In the genomic region with DNA sequence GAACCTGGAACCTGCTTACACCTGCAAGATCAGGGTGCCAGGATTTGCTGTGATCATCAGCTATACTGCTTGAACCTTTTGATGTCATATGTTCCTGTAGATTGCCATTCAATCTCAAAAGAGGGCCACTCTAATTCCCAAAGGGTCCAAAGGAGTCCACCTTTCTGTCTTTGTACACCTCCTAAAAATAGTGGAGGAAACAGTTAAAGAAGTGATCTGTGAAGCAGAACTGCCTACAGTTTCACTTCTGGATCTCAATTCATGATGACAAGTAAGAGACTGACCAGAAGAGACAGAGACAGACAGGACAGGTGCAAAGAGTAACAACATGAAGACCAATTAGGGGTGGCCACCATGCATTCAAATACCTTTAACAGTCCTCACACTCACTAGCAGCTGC, we compare ENCODE assay signal across 22 mouse cellular contexts.
DNase-seq lines count a peak whose midpoint lies in the region; ATAC-seq and TF ChIP-seq lines count a peak whose summit lies in the region.
"Had no signal": no experiment of that assay in that cellular context is flagged by ENCODE, and none has a peak within 500 bp of the region (broad histone marks: within the 10 kb centered on the region; RNA-seq: fewer than 3 reads in every experiment).

No protein-coding gene starts in this region.

- dilution Hi-C loops in CH12.LX (cut with MboI; ENCODE audit: extremely low pct_ligation_motif_present, extremely low pct_unique_long_range_greater_than_20kb, low sequenced_read_pairs), result no loop called here

- TF ChIP-seq EP300 in CH12.LX (IDR thresholded peaks at IDR 0.05; ENCODE audit: low read length), result peak; percentile 70

- ATAC-seq in intestine, postnatal 0 days, result no peak
- no peak for ATAC-seq in intestine, embryonic 15.5 days
- ATAC-seq: activated CD4-positive, CD25-positive, alpha-beta regulatory T cell, adult 4 months; CD4-positive, CD25-positive, alpha-beta regulatory T cell, adult 4 months; Patski had no signal

- H3K79me2 ChIP-seq in CH12.LX (replicated peaks; ENCODE audit: control insufficient read depth, extremely low read depth, insufficient read depth, poor library complexity, severe bottlenecking), result no peaks in the 10 kb centered on the region; the same call in 1 of the 2 replicates

- TF ChIP-seq RAD21 in CH12.LX (IDR thresholded peaks at IDR 0.05; ENCODE audit: low read depth, low read length), result no peak

- no peaks in the 10 kb centered on the region for H3K27me3 ChIP-seq in intestine, postnatal 0 days (replicated peaks; ENCODE audit: control insufficient read depth, insufficient read depth, low read length)
- no peaks in the 10 kb centered on the region for H3K27me3 ChIP-seq in intestine, embryonic 15.5 days (replicated peaks)
- no peaks in the 10 kb centered on the region for H3K27me3 ChIP-seq in CH12.LX (replicated peaks)
- no peaks in the 10 kb centered on the region for H3K27me3 ChIP-seq in splenic B cell, adult 2 months (ENCODE audit: control insufficient read depth, insufficient read depth, low read length, poor library complexity, severe bottlenecking)
- H3K27me3 ChIP-seq: Patski had no signal

- peaks cover 44% of the 10 kb centered on the region for H3K36me3 ChIP-seq in intestine, postnatal 0 days (ENCODE audit: control insufficient read depth, insufficient read depth)
- peaks cover 36% of the 10 kb centered on the region for H3K36me3 ChIP-seq in intestine, embryonic 15.5 days
- H3K36me3 ChIP-seq in CH12.LX (replicated peaks in 1 of 2; ENCODE audit: control insufficient read depth in 1 of 2, insufficient read depth in 1 of 2, low read length in 1 of 2), result peaks cover 42 to 76% of the 10 kb centered on the region in 2 experiments
- H3K36me3 ChIP-seq in splenic B cell, adult 2 months (ENCODE audit: control insufficient read depth, insufficient read depth, low read length, poor library complexity, severe bottlenecking), result peaks cover 4% of the 10 kb centered on the region

- in situ Hi-C loops in CH12.LX (cut with MboI; ENCODE audit: low pct_ligation_motif_present, low pct_unique_long_range_greater_than_20kb, low sequenced_read_pairs), result loop anchor here (25.0 kb wide), 1 partner anchor 424 kb away; no protein-coding TSS in a partner anchor

- no peaks in the 10 kb centered on the region for H3K4me1 ChIP-seq in intestine, postnatal 0 days (replicated peaks; ENCODE audit: control insufficient read depth, insufficient read depth, low read length)
- no peaks in the 10 kb centered on the region for H3K4me1 ChIP-seq in intestine, embryonic 15.5 days (replicated peaks)
- peaks cover 4 to 43% of the 10 kb centered on the region in 2 experiments for H3K4me1 ChIP-seq in CH12.LX (ENCODE audit: control insufficient read depth in 1 of 2, insufficient read depth in 2 of 2)

- no peak overlapping the region for H3K4me3 ChIP-seq in intestine, postnatal 0 days (ENCODE audit: low read depth, low read length)
- no peak overlapping the region for H3K4me3 ChIP-seq in intestine, embryonic 15.5 days (replicated peaks)
- no peak overlapping the region for H3K4me3 ChIP-seq in CH12.LX (replicated peaks in 1 of 3; ENCODE audit: low read depth in 2 of 3, low read length in 2 of 3, poor library complexity in 1 of 3)

- H3K9me3 ChIP-seq in intestine, postnatal 0 days (ENCODE audit: control insufficient read depth), result peaks cover 3% of the 10 kb centered on the region; the same call in 1 of the 2 replicates
- no peaks in the 10 kb centered on the region for H3K9me3 ChIP-seq in intestine, embryonic 15.5 days
- H3K9me3 ChIP-seq in CH12.LX (replicated peaks; ENCODE audit: low read length), result peaks cover 23% of the 10 kb centered on the region

- no peak for TF ChIP-seq CTCF in intestine, postnatal 0 days (IDR thresholded peaks at IDR 0.05; ENCODE audit: low read depth)
- no peak for TF ChIP-seq CTCF in CH12.LX (conservative IDR thresholded peaks at IDR 0.05 in 1 of 2, IDR thresholded peaks at IDR 0.05 in 1 of 2; ENCODE audit: low read depth in 2 of 2, low read length in 2 of 2)

- no peak overlapping the region for H3K9ac ChIP-seq in intestine, postnatal 0 days (ENCODE audit: low read depth, low read length)
- no peak overlapping the region for H3K9ac ChIP-seq in intestine, embryonic 15.5 days
- H3K9ac ChIP-seq in CH12.LX (ENCODE audit: insufficient read depth, low read depth), result no peak overlapping the region

- DNase-seq in A20 (ENCODE audit: low read depth, low spot score), result peak; percentile 78
- DNase-seq in CH12.LX (ENCODE audit: extremely low read depth), result peak; percentile 48
- DNase-seq in splenic B cell, adult 2 months (ENCODE audit: low read depth, low spot score), result peak; percentile 46
- no peak for DNase-seq in adrenal gland, adult 2 months
- no peak for DNase-seq in frontal cortex, adult 2 months (ENCODE audit: extremely low spot score in 1 of 2, low spot score in 1 of 2)
- DNase-seq in natural killer cell, adult 2 months (ENCODE audit: low spot score in 2 of 2), result no peak
- DNase-seq: adrenal gland, adult 8-10 months; adrenal gland, postnatal 10 days; adrenal gland, postnatal 14 days; adrenal gland, postnatal 25 days; adrenal gland, postnatal 36 days; B cell, adult 2 months; cerebellum, adult 11 months; cerebellum, adult 11-12 months; cerebellum, adult 18-20 months; cerebellum, adult 2 months; cerebellum, adult 8-10 months had no signal

- H3K27ac ChIP-seq in intestine, postnatal 0 days (ENCODE audit: low read depth, low read length), result 0 out of 2 replicates have a peak overlapping the region, but pooled peaks have one; percentile 7
- no peak overlapping the region for H3K27ac ChIP-seq in intestine, embryonic 15.5 days
- H3K27ac ChIP-seq in CH12.LX (ENCODE audit: insufficient read depth, low read depth), result no peak overlapping the region

- no peak overlapping the region for H3K4me2 ChIP-seq in intestine, postnatal 0 days (replicated peaks; ENCODE audit: low read depth)
- H3K4me2 ChIP-seq in intestine, embryonic 15.5 days (replicated peaks), result no peak overlapping the region
- no peak overlapping the region for H3K4me2 ChIP-seq in CH12.LX (ENCODE audit: insufficient read depth, low read depth, poor library complexity, severe bottlenecking)

- TF ChIP-seq POLR2A in CH12.LX (IDR thresholded peaks at IDR 0.05; ENCODE audit: low read depth, low read length), result no peak

TF ChIP-seq in CH12.LX, 34 proteins besides CTCF, POLR2A, EP300 and RAD21:
- no peak; the same call in 1 of the 2 replicates for TF ChIP-seq BHLHE40 (IDR thresholded peaks at IDR 0.05; ENCODE audit: low read depth, low read length)
- TF ChIP-seq ZNF384 (IDR thresholded peaks at IDR 0.05; ENCODE audit: low read depth, low read length), result no peak
- TF ChIP-seq POLR2AphosphoS2 (IDR thresholded peaks at IDR 0.05; ENCODE audit: low read depth, low read length), result no peak
- TF ChIP-seq MAX (IDR thresholded peaks at IDR 0.05; ENCODE audit: low read length), result no peak; the same call in 1 of the 2 replicates
- TF ChIP-seq TBP (conservative IDR thresholded peaks at IDR 0.05; ENCODE audit: low read depth, low read length), result no peak
- no peak for TF ChIP-seq PAX5 (IDR thresholded peaks at IDR 0.05; ENCODE audit: low read length)
- TF ChIP-seq ETS1 (conservative IDR thresholded peaks at IDR 0.05; ENCODE audit: low read depth, low read length), result peak; percentile 25; the same call in 1 of the 2 replicates
- TF ChIP-seq RCOR1 (conservative IDR thresholded peaks at IDR 0.05; ENCODE audit: low read depth, low read length), result no peak
- 0 out of 2 replicates have a peak, but pooled peaks have one; percentile 17 for TF ChIP-seq MAFK (IDR thresholded peaks at IDR 0.05; ENCODE audit: insufficient replicate concordance, low read length)
- TF ChIP-seq GABPA (IDR thresholded peaks at IDR 0.05; ENCODE audit: insufficient replicate concordance, low read depth, low read length), result no peak
- no peak for TF ChIP-seq NRF1 (IDR thresholded peaks at IDR 0.05; ENCODE audit: low read depth, low read length)
- TF ChIP-seq UBTF (IDR thresholded peaks at IDR 0.05; ENCODE audit: low read depth, low read length), result no peak
- no peak for TF ChIP-seq SMC3 (IDR thresholded peaks at IDR 0.05; ENCODE audit: low read depth, low read length)
- TF ChIP-seq MAZ (IDR thresholded peaks at IDR 0.05; ENCODE audit: low read depth, low read length), result no peak
- TF ChIP-seq JUN (IDR thresholded peaks at IDR 0.05; ENCODE audit: insufficient read depth, low read depth, low read length), result no peak
- no peak for TF ChIP-seq ZMIZ1 (IDR thresholded peaks at IDR 0.05; ENCODE audit: low read depth, low read length)
- no peak for TF ChIP-seq ZKSCAN1 (IDR thresholded peaks at IDR 0.05; ENCODE audit: borderline replicate concordance, low read depth, low read length)
- no peak for TF ChIP-seq HCFC1 (IDR thresholded peaks at IDR 0.05; ENCODE audit: low read depth, low read length)
- TF ChIP-seq MYC (IDR thresholded peaks at IDR 0.05; ENCODE audit: low read depth, low read length), result no peak
- TF ChIP-seq ELF1 (IDR thresholded peaks at IDR 0.05; ENCODE audit: low read depth, low read length), result no peak
- TF ChIP-seq USF1 (IDR thresholded peaks at IDR 0.05; ENCODE audit: low read depth, low read length), result no peak
- peak; percentile 48; the same call in 1 of the 2 replicates for TF ChIP-seq TCF12 (IDR thresholded peaks at IDR 0.05; ENCODE audit: low read depth, low read length)
- TF ChIP-seq NELFE (IDR thresholded peaks at IDR 0.05; ENCODE audit: low read depth, low read length), result no peak
- TF ChIP-seq CHD2 (IDR thresholded peaks at IDR 0.05; ENCODE audit: low read length), result no peak
- TF ChIP-seq ZC3H11A (IDR thresholded peaks at IDR 0.05; ENCODE audit: low read depth, low read length), result no peak
- no peak for TF ChIP-seq JUND (conservative IDR thresholded peaks at IDR 0.05; ENCODE audit: low read depth, low read length)
- peak; percentile 55; the same call in 1 of the 2 replicates for TF ChIP-seq IRF4 (IDR thresholded peaks at IDR 0.05; ENCODE audit: low read depth, low read length)
- 0 out of 2 replicates have a peak, but pooled peaks have one; percentile 36 for TF ChIP-seq KAT2A (IDR thresholded peaks at IDR 0.05; ENCODE audit: insufficient replicate concordance, low read length)
- peak; percentile 88 for TF ChIP-seq MEF2A (IDR thresholded peaks at IDR 0.05; ENCODE audit: borderline replicate concordance, low read depth, low read length)
- TF ChIP-seq USF2 (conservative IDR thresholded peaks at IDR 0.05; ENCODE audit: low read depth, low read length), result no peak
- no peak for TF ChIP-seq CHD1 (IDR thresholded peaks at IDR 0.05; ENCODE audit: low read depth, low read length)
- no peak for TF ChIP-seq E2F4 (IDR thresholded peaks at IDR 0.05; ENCODE audit: insufficient replicate concordance, low read depth, low read length)
- no peak for TF ChIP-seq SIN3A (IDR thresholded peaks at IDR 0.05; ENCODE audit: low read length)
- 0 out of 2 replicates have a peak, but pooled peaks have one; percentile 21 for TF ChIP-seq MXI1 (IDR thresholded peaks at IDR 0.05; ENCODE audit: low read depth, low read length)
TF ChIP-seq in CH12.LX: peak in this region for 7.

Comparison
In these comparisons a context has a peak if more than half of its experiments do, and no peak if none do; other contexts are left out.
1. DNase-seq: peak in A20 (single experiment), CH12.LX (single experiment) and splenic B cell, adult 2 months (single experiment); none in adrenal gland, adult 2 months (single experiment), frontal cortex, adult 2 months (0 of 2) and natural killer cell, adult 2 months (0 of 2).